Mouse (Mus musculus): ENCODE measurements around the gene Sema5a. TPM values are rescaled to one million over a fixed set of nuclear protein-coding genes. Genes with fewer than 3 reads are reported as not detected.

Sema5a gene
- polyA plus RNA-seq (2017; shearing (Covaris generic)), result under 1 TPM in 1 of 2 experiments, not detected in 1; 0.26 TPM

GRCm38 (mm10) chr15:32244344-32244955 is at the start of gene Sema5a:
TSS of gene Sema5a (plus strand) at chr15:32244810.

Other genes with a start within 250 kb of the Sema5a start
- under 1 TPM in 1 of 2 experiments, not detected in 1; 0.34 TPM for gene Tas2r119, start 67.5 kb upstream of the Sema5a start, polyA plus RNA-seq (2017; shearing (Covaris generic))